ENCODE assay signal across 8 mouse cellular contexts in the genomic region with DNA sequence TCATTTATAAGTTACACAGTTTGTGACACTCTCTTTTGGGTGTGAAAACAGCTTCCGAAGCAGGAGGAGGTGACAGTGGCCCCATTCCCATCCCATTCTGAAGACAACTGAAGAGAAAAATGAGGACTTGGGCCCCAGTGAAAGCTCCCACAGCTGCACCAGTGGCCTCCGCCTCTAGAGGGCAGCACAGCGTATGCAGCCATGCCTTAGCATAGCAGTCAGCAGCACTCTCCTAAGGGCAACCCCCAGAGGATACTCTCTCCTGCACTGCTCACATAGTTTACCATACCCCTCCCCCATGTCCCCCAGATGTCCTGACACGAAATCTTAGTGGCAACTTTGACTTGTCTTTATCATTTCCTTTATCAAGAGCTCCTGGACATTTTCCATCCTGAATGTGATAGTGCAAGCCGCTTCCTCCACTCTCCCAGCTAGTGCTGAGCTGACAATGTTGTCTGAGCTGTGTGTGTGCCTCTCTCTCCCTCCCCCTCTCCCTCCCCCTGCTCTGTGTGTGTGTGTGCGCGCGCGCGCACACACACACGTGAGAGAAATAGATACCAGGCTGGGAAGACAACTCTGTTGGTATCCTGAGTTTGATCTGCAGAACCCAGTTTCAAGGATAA. TPM values are rescaled to one million over a fixed set of nuclear protein-coding genes. Genes with fewer than 3 reads are reported as not detected.
DNase-seq lines count a peak whose midpoint lies in the region; ATAC-seq and TF ChIP-seq lines count a peak whose summit lies in the region.

No protein-coding gene starts in this region.

- ATAC-seq in forebrain, embryonic 12.5 days (ENCODE audit: low FRiP score), result peak; percentile 87
- peak; percentile 95 for ATAC-seq in heart, postnatal 0 days (ENCODE audit: insufficient read depth, low read depth)
- ATAC-seq in liver, embryonic 15.5 days (ENCODE audit: insufficient read depth), result peak; percentile 79
- ATAC-seq in neural tube, embryonic 13.5 days (ENCODE audit: low read depth), result peak; percentile 93

- H3K4me2 ChIP-seq in forebrain, embryonic 12.5 days, result peak overlapping the region; percentile 31; the same call in 1 of the 2 replicates
- H3K4me2 ChIP-seq in heart, postnatal 0 days (ENCODE audit: low read depth, low read length), result peak overlapping the region; percentile 31; the same call in 1 of the 2 replicates
- no peak overlapping the region; the same call in 1 of the 2 replicates for H3K4me2 ChIP-seq in liver, embryonic 15.5 days
- peak overlapping the region; percentile 33 for H3K4me2 ChIP-seq in neural tube, embryonic 13.5 days

- DNase-seq in CD8-positive naive resting alpha-beta T cell, adult 2 months (ENCODE audit: low read depth in 2 of 2, low spot score in 2 of 2), result peak; percentile 78 to 84
- DNase-seq in c-Kit-positive CD71-positive TER-119-negative erythroid progenitor cells, embryonic 14.5 days (ENCODE audit: low read depth), result peak; percentile 51
- DNase-seq in heart, postnatal 0 days (ENCODE audit: low spot score), result peak; percentile 85
- peak; percentile 86 to 96 for DNase-seq in kidney, postnatal 36 days
- peak; percentile 31 for DNase-seq in telencephalon, adult 2 months (ENCODE audit: low read depth, low spot score)

- 9% methylated on average over 11 of the region's 11 CpGs for WGBS in forebrain, embryonic 12.5 days
- 6% methylated on average over 11 of the region's 11 CpGs for WGBS in heart, postnatal 0 days
- WGBS in liver, embryonic 15.5 days (ENCODE audit: insufficient replicate concordance), result 10% methylated on average over 11 of the region's 11 CpGs
- 17% methylated on average over 11 of the region's 11 CpGs for WGBS in neural tube, embryonic 13.5 days

- H3K9ac ChIP-seq in forebrain, embryonic 12.5 days, result no peak overlapping the region
- no peak overlapping the region for H3K9ac ChIP-seq in heart, postnatal 0 days (replicated peaks; ENCODE audit: low read depth, low read length)
- H3K9ac ChIP-seq in liver, embryonic 15.5 days, result no peak overlapping the region
- no peak overlapping the region for H3K9ac ChIP-seq in neural tube, embryonic 13.5 days

- H3K27ac ChIP-seq in forebrain, embryonic 12.5 days, result no peak overlapping the region
- H3K27ac ChIP-seq in heart, postnatal 0 days (ENCODE audit: low read depth), result no peak overlapping the region
- no peak overlapping the region for H3K27ac ChIP-seq in liver, embryonic 15.5 days (replicated peaks)
- H3K27ac ChIP-seq in neural tube, embryonic 13.5 days (replicated peaks), result no peak overlapping the region

- H3K4me1 ChIP-seq in forebrain, embryonic 12.5 days, result peaks cover 5% of the 10 kb centered on the region
- H3K4me1 ChIP-seq in heart, postnatal 0 days (ENCODE audit: control insufficient read depth, insufficient read depth), result no peaks in the 10 kb centered on the region
- no peaks in the 10 kb centered on the region; the same call in 1 of the 2 replicates for H3K4me1 ChIP-seq in liver, embryonic 15.5 days (replicated peaks)
- peaks cover 5% of the 10 kb centered on the region for H3K4me1 ChIP-seq in neural tube, embryonic 13.5 days (replicated peaks)

- no peaks in the 10 kb centered on the region for H3K27me3 ChIP-seq in forebrain, embryonic 12.5 days
- no peaks in the 10 kb centered on the region for H3K27me3 ChIP-seq in heart, postnatal 0 days (ENCODE audit: control insufficient read depth, insufficient read depth, low read length)
- no peaks in the 10 kb centered on the region for H3K27me3 ChIP-seq in liver, embryonic 15.5 days
- H3K27me3 ChIP-seq in neural tube, embryonic 13.5 days, result 0 out of 2 replicates have a peak, but pooled peaks cover 2% of the 10 kb centered on the region

- no peak overlapping the region for H3K4me3 ChIP-seq in forebrain, embryonic 12.5 days (replicated peaks)
- no peak overlapping the region for H3K4me3 ChIP-seq in heart, postnatal 0 days (ENCODE audit: low read depth, low read length)
- H3K4me3 ChIP-seq in liver, embryonic 15.5 days (replicated peaks), result no peak overlapping the region
- H3K4me3 ChIP-seq in neural tube, embryonic 13.5 days, result no peak overlapping the region

- TF ChIP-seq CTCF in heart, postnatal 0 days (IDR thresholded peaks at IDR 0.05; ENCODE audit: low read depth), result peak; percentile 96

- no peak for TF ChIP-seq EP300 in heart, postnatal 0 days (IDR thresholded peaks at IDR 0.05; ENCODE audit: low read depth)

- no peaks in the 10 kb centered on the region for H3K9me3 ChIP-seq in forebrain, embryonic 12.5 days
- H3K9me3 ChIP-seq in heart, postnatal 0 days (replicated peaks; ENCODE audit: control insufficient read depth, low read length), result no peaks in the 10 kb centered on the region
- H3K9me3 ChIP-seq in liver, embryonic 15.5 days (replicated peaks), result no peaks in the 10 kb centered on the region
- no peaks in the 10 kb centered on the region for H3K9me3 ChIP-seq in neural tube, embryonic 13.5 days

- H3K36me3 ChIP-seq in forebrain, embryonic 12.5 days (replicated peaks), result no peaks in the 10 kb centered on the region
- H3K36me3 ChIP-seq in heart, postnatal 0 days (replicated peaks; ENCODE audit: control insufficient read depth, insufficient read depth, low read length), result no peaks in the 10 kb centered on the region
- H3K36me3 ChIP-seq in liver, embryonic 15.5 days (replicated peaks), result no peaks in the 10 kb centered on the region
- no peaks in the 10 kb centered on the region for H3K36me3 ChIP-seq in neural tube, embryonic 13.5 days

RNA-seq across cellular contexts. Expression of gene Lim2, which starts 4.4 kb away (rescaled TPM):
- polyA plus RNA-seq in forebrain, embryonic 12.5 days (2016; fragmentation: Nextera tagmentation; extraction: Ambion mirVana), result not detected in 2 replicates
- total RNA-seq in heart, postnatal 0 days (2014; rRNA removed; ENCODE audit: low replicate concordance), result not detected in 2 replicates
- not detected in 2 replicates for polyA plus RNA-seq in heart, postnatal 0 days (2015; fragmentation: Nextera tagmentation; extraction: Ambion mirVana)
- not detected in 2 replicates for polyA plus RNA-seq in liver, embryonic 15.5 days (2015; fragmentation: Nextera tagmentation; extraction: Ambion mirVana)
- polyA plus RNA-seq in neural tube, embryonic 13.5 days (2015; fragmentation: Nextera tagmentation; extraction: Ambion mirVana), result not detected in 2 replicates

RNA-seq across cellular contexts. Expression of gene Nkg7, which starts 13.8 kb away (rescaled TPM):
- polyA plus RNA-seq in forebrain, embryonic 12.5 days (2016; fragmentation: Nextera tagmentation; extraction: Ambion mirVana), result 0.51 TPM in 1 of 2 replicates, not detected in the other
- total RNA-seq in heart, postnatal 0 days (2014; rRNA removed; ENCODE audit: low replicate concordance), result not detected in 2 replicates
- 0.18 and 0.33 TPM in 2 replicates for polyA plus RNA-seq in heart, postnatal 0 days (2015; fragmentation: Nextera tagmentation; extraction: Ambion mirVana)
- 17.0 and 17.5 TPM in 2 replicates for polyA plus RNA-seq in liver, embryonic 15.5 days (2015; fragmentation: Nextera tagmentation; extraction: Ambion mirVana)
- polyA plus RNA-seq in neural tube, embryonic 13.5 days (2015; fragmentation: Nextera tagmentation; extraction: Ambion mirVana), result not detected in 2 replicates

RNA-seq across cellular contexts. Expression of gene Siglecg, which starts 15.1 kb away (rescaled TPM):
- polyA plus RNA-seq in forebrain, embryonic 12.5 days (2016; fragmentation: Nextera tagmentation; extraction: Ambion mirVana), result not detected in 2 replicates
- not detected in 2 replicates for total RNA-seq in heart, postnatal 0 days (2014; rRNA removed; ENCODE audit: low replicate concordance)
- 0.04 and 0.14 TPM in 2 replicates for polyA plus RNA-seq in heart, postnatal 0 days (2015; fragmentation: Nextera tagmentation; extraction: Ambion mirVana)
- 0.76 and 1.2 TPM in 2 replicates for polyA plus RNA-seq in liver, embryonic 15.5 days (2015; fragmentation: Nextera tagmentation; extraction: Ambion mirVana)
- polyA plus RNA-seq in neural tube, embryonic 13.5 days (2015; fragmentation: Nextera tagmentation; extraction: Ambion mirVana), result 0.21 TPM in 1 of 2 replicates, not detected in the other

RNA-seq across cellular contexts. Expression of gene Cldnd2, which starts 17.5 kb away (rescaled TPM):
- polyA plus RNA-seq in forebrain, embryonic 12.5 days (2016; fragmentation: Nextera tagmentation; extraction: Ambion mirVana), result not detected in 2 replicates
- not detected in 2 replicates for total RNA-seq in heart, postnatal 0 days (2014; rRNA removed; ENCODE audit: low replicate concordance)
- not detected in 2 replicates for polyA plus RNA-seq in heart, postnatal 0 days (2015; fragmentation: Nextera tagmentation; extraction: Ambion mirVana)
- not detected in 2 replicates for polyA plus RNA-seq in liver, embryonic 15.5 days (2015; fragmentation: Nextera tagmentation; extraction: Ambion mirVana)
- not detected in 2 replicates for polyA plus RNA-seq in neural tube, embryonic 13.5 days (2015; fragmentation: Nextera tagmentation; extraction: Ambion mirVana)

RNA-seq across cellular contexts. Expression of gene Etfb, which starts 20.8 kb away (rescaled TPM):
- 151 and 161 TPM in 2 replicates for polyA plus RNA-seq in forebrain, embryonic 12.5 days (2016; fragmentation: Nextera tagmentation; extraction: Ambion mirVana)
- total RNA-seq in heart, postnatal 0 days (2014; rRNA removed; ENCODE audit: low replicate concordance), result 396 and 434 TPM in 2 replicates
- polyA plus RNA-seq in heart, postnatal 0 days (2015; fragmentation: Nextera tagmentation; extraction: Ambion mirVana), result 1,315 and 1,437 TPM in 2 replicates
- 283 and 325 TPM in 2 replicates for polyA plus RNA-seq in liver, embryonic 15.5 days (2015; fragmentation: Nextera tagmentation; extraction: Ambion mirVana)
- 148 and 170 TPM in 2 replicates for polyA plus RNA-seq in neural tube, embryonic 13.5 days (2015; fragmentation: Nextera tagmentation; extraction: Ambion mirVana)

Comparison
In these comparisons a context has a peak if more than half of its experiments do, and no peak if none do; other contexts are left out.
1. DNase-seq: peak in every context shown above with its lines; median percentile 91 in kidney, postnatal 36 days; 85 in heart, postnatal 0 days; 81 in CD8-positive naive resting alpha-beta T cell, adult 2 months; 51 in c-Kit-positive CD71-positive TER-119-negative erythroid progenitor cells, embryonic 14.5 days; 31 in telencephalon, adult 2 months.
2. RNA of gene Nkg7, which starts 13.8 kb away (polyA plus RNA-seq): 17.0 to 17.5 TPM in liver, embryonic 15.5 days; 0.51 TPM in forebrain, embryonic 12.5 days, 0.18 to 0.33 TPM in heart, postnatal 0 days and not detected in neural tube, embryonic 13.5 days; every median in the first group is over 10 times any median in the second.
3. Peak in every context shown above with its lines, with median percentiles within 50 percentile points of each other: ATAC-seq.